Mouse (Mus musculus) heart, embryonic 10.5 days (tissue): ENCODE results near the gene Efcab7. TPM values are rescaled to one million over a fixed set of nuclear protein-coding genes. Genes with fewer than 3 reads are reported as not detected.
A peak's percentile ranks its signal among the peaks of the same experiment; 100 is the strongest.

ENCODE experiments used
- DNase-seq: peaks from one replicate; pipeline ENCODE4 v3.0.0-alpha.2; 2017; ENCODE audit warnings: low spot score
- H3K27ac ChIP-seq: fragments of 300-500 bp; sonication (generic); 2 replicates; pipeline ENCODE4 v1.5.1; 2016; ENCODE audit warnings: mild to moderate bottlenecking
- H3K27me3 ChIP-seq: fragments of 300-500 bp; sonication (generic); 2 replicates; pipeline ENCODE4 v1.6.1; 2016; ENCODE audit warnings: mild to moderate bottlenecking; ENCODE audit not compliant: poor library complexity, insufficient read depth, severe bottlenecking
- H3K36me3 ChIP-seq: fragments of 300-500 bp; sonication (generic); 2 replicates; pipeline ENCODE4 v1.6.1; 2016; ENCODE audit warnings: mild to moderate bottlenecking, moderate library complexity
- H3K4me1 ChIP-seq: fragments of 300-500 bp; sonication (generic); 2 replicates; pipeline ENCODE4 v1.6.1; 2016; ENCODE audit warnings: mild to moderate bottlenecking
- H3K4me3 ChIP-seq: fragments of 300-500 bp; sonication (generic); 2 replicates; pipeline ENCODE4 v1.5.1; 2016; ENCODE audit warnings: mild to moderate bottlenecking, moderate library complexity
- H3K9me3 ChIP-seq: fragments of 300-500 bp; sonication (generic); 2 replicates; pipeline ENCODE4 v1.6.1; 2016; ENCODE audit warnings: mild to moderate bottlenecking, moderate library complexity
- WGBS: fragments of 180-500 bp; shearing (Covaris S2); methylation state at CpG from one replicate; pipeline ENCODE4 v1.1.7; 2016; 5-methylcytosine and 5-hydroxymethylcytosine counted together
- polyA plus RNA-seq: library from polyadenylated mRNA; unstranded; fragments of >200 nt; fragmentation: Nextera tagmentation; extraction: Ambion mirVana; gene quantifications from 2 replicates; pipeline ENCODE4 v1.2.1, GENCODE M21; 2016

The Efcab7 gene
- polyA plus RNA-seq, 1 experiment from 2014 or later = 17.8 TPM

- no peak for DNase-seq
- Histone ChIP-seq H3K9me3 (no peaks in the 10 kb centered on the region), H3K27me3 (no peaks in the 10 kb centered on the region), H3K4me3 (peak overlapping the region; percentile 76), H3K36me3 (peaks cover 18% of the 10 kb centered on the region), H3K27ac (peak overlapping the region; percentile 94), H3K4me1 (peaks cover 44% of the 10 kb centered on the region)
- WGBS = 40% methylated on average over 10 of the region's 10 CpGs
Observed at GRCm38 (mm10) chr4:99930518-99931239, 101.7 kb downstream of the Efcab7 start.

GRCm38 (mm10) chr4:99931240-99931580, 102.2 kb downstream of the Efcab7 start:
- Histone ChIP-seq H3K4me3 (peak overlapping the region; percentile 76), H3K36me3 (peaks cover 24% of the 10 kb centered on the region), H3K4me1 (peaks cover 44% of the 10 kb centered on the region), H3K9me3 (no peaks in the 10 kb centered on the region), H3K27ac (peak overlapping the region; percentile 94), H3K27me3 (no peaks in the 10 kb centered on the region)
- DNase-seq = no peak
- WGBS = 41% methylated on average over 11 of the region's 11 CpGs

GRCm38 (mm10) chr4:99931807-99932206, 102.8 kb downstream of the Efcab7 start:
- Histone ChIP-seq H3K4me1 (peaks cover 44% of the 10 kb centered on the region), H3K27ac (0 out of 2 replicates have a peak overlapping the region, but pooled peaks have one; percentile 2), H3K4me3 (peak overlapping the region; percentile 76; the same call in 1 of the 2 replicates), H3K36me3 (peaks cover 25% of the 10 kb centered on the region), H3K27me3 (no peaks in the 10 kb centered on the region), H3K9me3 (no peaks in the 10 kb centered on the region)
- DNase-seq = no peak
- 68% methylated on average over 4 of the region's 4 CpGs for WGBS

GRCm38 (mm10) chr4:99934859-99935258, 105.9 kb downstream of the Efcab7 start:
- H3K4me1 ChIP-seq = peaks cover 41% of the 10 kb centered on the region
- H3K9me3 ChIP-seq = no peaks in the 10 kb centered on the region
- no peak overlapping the region for H3K4me3 ChIP-seq
- WGBS = 91% methylated on average over 7 of the region's 7 CpGs
- H3K27me3 ChIP-seq = no peaks in the 10 kb centered on the region
- peaks cover 36% of the 10 kb centered on the region for H3K36me3 ChIP-seq
- no peak overlapping the region for H3K27ac ChIP-seq
- peak; percentile 68 for DNase-seq

DNA sequence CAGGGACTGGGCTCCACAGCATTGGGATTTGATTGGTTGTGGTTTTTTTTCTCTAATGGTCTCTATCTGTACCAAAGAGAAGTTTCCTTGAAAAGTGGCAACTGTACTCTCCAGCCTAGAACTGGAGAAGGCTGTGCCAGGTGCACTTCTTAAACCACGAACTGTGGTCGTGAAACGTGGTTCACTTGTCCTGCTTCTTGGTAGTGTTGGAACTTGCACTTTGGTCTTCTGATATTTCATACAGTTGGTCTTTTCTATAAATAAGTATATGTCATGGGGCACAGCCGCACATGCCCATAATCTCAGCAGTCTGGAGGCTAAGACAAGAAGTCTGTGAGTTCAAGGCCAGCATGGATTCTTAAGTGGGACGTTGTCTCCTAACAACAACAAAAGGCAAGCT, 107.3 kb downstream of the Efcab7 start:
- H3K36me3 ChIP-seq = peaks cover 36% of the 10 kb centered on the region
- peaks cover 39% of the 10 kb centered on the region for H3K4me1 ChIP-seq
- DNase-seq = no peak

GRCm38 (mm10) chr4:99939711-99940505, 110.9 kb downstream of the Efcab7 start:
- Histone ChIP-seq H3K27me3 (no peaks in the 10 kb centered on the region), H3K27ac (no peak overlapping the region)
- 66% methylated on average over 16 of the region's 16 CpGs for WGBS

More for the DNA sequence above, 107.3 kb downstream of the Efcab7 start:
- no peak overlapping the region for H3K4me3 ChIP-seq
- 89% methylated on average over 5 of the region's 5 CpGs for WGBS
- no peaks in the 10 kb centered on the region for H3K27me3 ChIP-seq
- H3K9me3 ChIP-seq = no peaks in the 10 kb centered on the region
- no peak overlapping the region for H3K27ac ChIP-seq

DNA sequence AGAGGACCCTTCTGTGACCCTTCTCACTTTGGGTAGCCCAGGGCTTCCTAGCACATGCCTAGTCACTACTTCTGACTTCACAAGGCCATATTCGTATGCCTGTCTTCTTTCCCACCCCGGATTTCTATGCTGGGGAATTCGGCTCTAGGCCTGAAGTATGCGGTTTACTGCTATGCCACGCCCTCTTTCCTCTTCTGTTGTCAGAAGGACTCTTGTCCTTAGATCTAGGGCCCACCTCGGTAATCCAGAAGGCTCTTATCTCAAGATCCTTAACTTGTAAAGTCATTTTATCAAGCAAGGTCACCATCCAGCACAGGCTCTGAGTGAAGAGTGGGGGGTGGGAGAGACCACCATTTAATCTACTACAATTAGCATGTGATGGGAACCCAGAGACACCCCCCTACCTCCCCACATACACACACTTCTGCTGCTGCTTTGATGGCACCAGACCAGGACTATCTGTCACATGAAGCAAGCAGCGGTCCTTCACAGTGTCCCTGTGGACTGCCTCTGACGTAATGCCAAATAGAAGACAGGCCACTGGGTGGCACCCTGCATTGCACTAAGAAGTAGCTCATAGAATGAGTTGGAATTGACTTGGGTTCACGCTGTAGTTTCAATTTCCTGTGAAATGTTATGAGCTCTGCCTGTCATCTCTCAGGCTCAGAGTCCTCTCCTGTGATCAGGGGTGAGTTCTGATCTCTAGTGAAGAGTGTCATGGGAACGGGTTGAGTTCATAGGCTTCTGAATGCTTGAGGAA, 112.8 kb downstream of the Efcab7 start:
- WGBS = 53% methylated on average over 10 of the region's 10 CpGs

More at GRCm38 (mm10) chr4:99939711-99940505, 110.9 kb downstream of the Efcab7 start:
- DNase-seq = no peak
- H3K9me3 ChIP-seq = no peaks in the 10 kb centered on the region
- no peak overlapping the region for H3K4me3 ChIP-seq
- peaks cover 26% of the 10 kb centered on the region for H3K36me3 ChIP-seq
- H3K4me1 ChIP-seq = peaks cover 37% of the 10 kb centered on the region

GRCm38 (mm10) chr4:99944606-99945005, 115.6 kb downstream of the Efcab7 start:
- Histone ChIP-seq H3K4me1 (peaks cover 24% of the 10 kb centered on the region), H3K27me3 (no peaks in the 10 kb centered on the region), H3K36me3 (peaks cover 7% of the 10 kb centered on the region; the same call in 1 of the 2 replicates), H3K27ac (no peak overlapping the region), H3K4me3 (no peak overlapping the region), H3K9me3 (no peaks in the 10 kb centered on the region)
- 74% methylated on average over 2 of the region's 2 CpGs for WGBS
- no peak for DNase-seq

More for the DNA sequence above, 112.8 kb downstream of the Efcab7 start:
- no peak for DNase-seq
- Histone ChIP-seq H3K36me3 (peaks cover 18% of the 10 kb centered on the region), H3K4me3 (no peak overlapping the region), H3K27me3 (no peaks in the 10 kb centered on the region), H3K27ac (no peak overlapping the region), H3K4me1 (peaks cover 37% of the 10 kb centered on the region), H3K9me3 (no peaks in the 10 kb centered on the region)

GRCm38 (mm10) chr4:99945011-99945410, 116.0 kb downstream of the Efcab7 start:
- no peak overlapping the region for H3K27ac ChIP-seq
- no peaks in the 10 kb centered on the region for H3K27me3 ChIP-seq
- H3K36me3 ChIP-seq = peaks cover 7% of the 10 kb centered on the region; the same call in 1 of the 2 replicates
- H3K4me1 ChIP-seq = peaks cover 22% of the 10 kb centered on the region
- DNase-seq = no peak
- WGBS = 85% methylated on average over 7 of the region's 7 CpGs
- no peaks in the 10 kb centered on the region for H3K9me3 ChIP-seq
- H3K4me3 ChIP-seq = no peak overlapping the region

DNA sequence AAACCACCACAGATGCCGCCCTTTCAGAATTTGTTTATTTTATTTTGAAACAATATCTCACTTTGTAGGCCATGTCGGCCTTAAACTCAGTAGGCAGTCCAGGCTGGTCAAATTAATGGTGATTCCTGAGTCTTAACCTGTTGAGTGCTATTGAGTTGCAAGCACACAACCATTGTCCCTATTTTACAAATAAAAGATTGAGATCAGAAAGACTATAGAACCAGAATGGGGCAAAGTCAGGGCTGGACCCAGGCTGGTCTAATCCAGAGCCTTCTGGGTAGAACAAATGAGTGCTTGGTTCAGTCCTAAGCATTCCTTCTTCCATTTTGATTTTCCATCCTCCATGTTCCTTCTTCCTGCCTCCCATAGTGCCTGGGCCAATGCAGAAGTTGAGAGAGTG, 117.5 kb downstream of the Efcab7 start:
- H3K27ac ChIP-seq = no peak overlapping the region
- H3K9me3 ChIP-seq = no peaks in the 10 kb centered on the region
- WGBS = 85% methylated on average over 2 of the region's 2 CpGs
- H3K4me1 ChIP-seq = peaks cover 20% of the 10 kb centered on the region
- no peak overlapping the region for H3K4me3 ChIP-seq
- no peak for DNase-seq
- H3K27me3 ChIP-seq = no peaks in the 10 kb centered on the region
- peaks cover 8% of the 10 kb centered on the region; the same call in 1 of the 2 replicates for H3K36me3 ChIP-seq

- no peak overlapping the region for H3K27ac ChIP-seq
- no peak for DNase-seq
- H3K36me3 ChIP-seq = peaks cover 11% of the 10 kb centered on the region; the same call in 1 of the 2 replicates
- H3K9me3 ChIP-seq = no peaks in the 10 kb centered on the region
- peaks cover 13% of the 10 kb centered on the region for H3K4me1 ChIP-seq
- 80% methylated on average over 1 of the region's 1 CpGs for WGBS
- H3K27me3 ChIP-seq = no peaks in the 10 kb centered on the region
- H3K4me3 ChIP-seq = no peak overlapping the region
Observed at GRCm38 (mm10) chr4:99947192-99947591, 118.2 kb downstream of the Efcab7 start.

DNA sequence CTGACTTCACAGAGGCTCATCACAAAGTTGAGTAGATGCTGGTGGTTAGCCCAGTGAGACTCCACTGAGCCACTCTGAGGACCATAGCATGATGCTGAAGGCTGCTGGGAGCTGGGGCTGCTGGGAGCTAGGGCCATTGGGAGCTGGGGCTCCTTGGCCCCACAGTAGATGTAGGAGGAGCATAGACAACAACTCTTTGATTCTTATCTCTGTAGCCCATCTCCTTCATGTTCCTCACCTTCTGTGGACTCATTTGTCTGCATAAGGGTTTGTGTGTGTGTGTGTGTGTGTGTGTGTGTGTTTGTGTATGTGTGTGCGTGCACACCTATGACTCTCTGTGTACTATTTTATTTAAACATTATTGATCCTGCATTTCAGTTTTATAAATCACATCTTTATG, 118.9 kb downstream of the Efcab7 start:
- no peak overlapping the region for H3K27ac ChIP-seq
- WGBS = 82% methylated on average over 1 of the region's 1 CpGs
- H3K27me3 ChIP-seq = no peaks in the 10 kb centered on the region

More for the DNA sequence above, 118.9 kb downstream of the Efcab7 start:
- Histone ChIP-seq H3K9me3 (no peaks in the 10 kb centered on the region), H3K36me3 (peaks cover 12% of the 10 kb centered on the region; the same call in 1 of the 2 replicates), H3K4me3 (no peak overlapping the region), H3K4me1 (peaks cover 10% of the 10 kb centered on the region; the same call in 1 of the 2 replicates)
- no peak for DNase-seq
